Mouse (Mus musculus): ENCODE data around the gene Sumf2.
A peak's percentile ranks its signal among the peaks of the same experiment; 100 is the strongest.

Gene Sumf2

GRCm38 (mm10) chr5:129908242-129908965 is 61.6 kb downstream of the Sumf2 start, which contains the start of gene Nupr1l:
Gene Nupr1l (plus strand): TSS chr5:129908540.
- peak; percentile 89 to 92 for DNase-seq

GRCm38 (mm10) chr5:129909147-129909546 is 62.4 kb downstream of the Sumf2 start:
- DNase-seq = no peak

DNA sequence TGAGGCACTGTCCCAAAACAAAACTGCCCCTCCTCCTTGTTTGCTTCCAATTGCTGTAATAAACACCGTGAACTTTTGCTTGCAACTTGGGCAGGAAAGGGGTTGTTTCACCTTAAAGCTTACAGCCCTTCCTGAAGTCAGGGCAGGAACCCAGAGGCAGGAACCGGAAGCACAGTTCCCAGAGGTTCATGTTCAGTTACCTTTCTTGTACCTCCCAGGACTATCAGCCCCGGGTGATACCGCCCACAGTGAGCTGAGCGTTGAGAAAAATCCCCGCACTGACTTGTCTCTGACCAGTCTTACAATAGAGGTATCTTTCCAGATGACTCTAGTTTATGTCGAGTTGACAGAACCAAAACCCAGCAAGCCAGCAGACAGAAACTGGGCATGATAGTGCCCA is 62.8 kb downstream of the Sumf2 start:
- no peak for DNase-seq
